ENCODE assay signal across 12 mouse cellular contexts in the genomic region with DNA sequence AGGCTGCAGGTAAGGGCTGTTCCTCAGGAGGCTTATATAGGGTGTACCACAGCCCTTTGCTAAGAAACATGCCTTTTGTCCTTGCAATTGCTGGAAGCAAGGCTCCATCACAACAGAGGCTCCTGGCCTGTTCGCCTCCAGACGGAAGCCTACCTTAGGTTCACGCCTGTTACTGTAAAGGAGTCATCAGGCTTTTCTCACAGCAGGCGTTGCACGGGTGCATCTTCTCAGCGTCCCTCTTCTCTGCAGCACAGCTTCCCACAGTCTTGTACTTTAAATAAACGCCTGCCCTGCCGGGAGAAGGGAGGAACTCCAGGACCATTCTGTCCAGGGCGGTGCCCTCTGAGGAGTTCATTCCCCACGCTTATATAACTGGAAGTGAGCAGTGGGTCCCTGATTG.
DNase-seq lines count a peak whose midpoint lies in the region; ATAC-seq lines count a peak whose summit lies in the region.
"Had no signal": no experiment of that assay in that cellular context is flagged by ENCODE, and none has a peak within 500 bp of the region (broad histone marks: within the 10 kb centered on the region; RNA-seq: fewer than 3 reads in every experiment).

No protein-coding gene starts in this region.

- no peaks in the 10 kb centered on the region for H3K27me3 ChIP-seq in heart, embryonic 10.5 days (ENCODE audit: insufficient read depth, poor library complexity, severe bottlenecking)
- H3K27me3 ChIP-seq in lung, embryonic 15.5 days, result no peaks in the 10 kb centered on the region
- H3K27me3 ChIP-seq in neural tube, embryonic 14.5 days (ENCODE audit: control insufficient read depth, insufficient read depth, low read length), result no peaks in the 10 kb centered on the region
- H3K27me3 ChIP-seq: CH12.LX; embryonic facial prominence, embryonic 12.5 days had no signal

- no peak overlapping the region for H3K9ac ChIP-seq in lung, embryonic 15.5 days
- H3K9ac ChIP-seq in neural tube, embryonic 14.5 days (replicated peaks; ENCODE audit: low read depth, low read length), result no peak overlapping the region
- H3K9ac ChIP-seq: embryonic facial prominence, embryonic 12.5 days had no signal

- H3K4me2 ChIP-seq in lung, embryonic 15.5 days, result peak overlapping the region; percentile 5; the same call in 1 of the 2 replicates
- no peak overlapping the region for H3K4me2 ChIP-seq in neural tube, embryonic 14.5 days (ENCODE audit: low read depth, low read length)
- H3K4me2 ChIP-seq: embryonic facial prominence, embryonic 12.5 days had no signal

- ATAC-seq in lung, embryonic 15.5 days (ENCODE audit: borderline replicate concordance, extremely low read depth, low FRiP score, low TSS enrichment), result no peak
- no peak for ATAC-seq in neural tube, embryonic 14.5 days (ENCODE audit: low read depth)

- peaks cover 61% of the 10 kb centered on the region for H3K4me1 ChIP-seq in heart, embryonic 10.5 days
- peaks cover 44% of the 10 kb centered on the region for H3K4me1 ChIP-seq in lung, embryonic 15.5 days
- peaks cover 27% of the 10 kb centered on the region for H3K4me1 ChIP-seq in neural tube, embryonic 14.5 days (ENCODE audit: control insufficient read depth, insufficient read depth, low read length)

- H3K4me3 ChIP-seq in heart, embryonic 10.5 days, result no peak overlapping the region
- no peak overlapping the region for H3K4me3 ChIP-seq in lung, embryonic 15.5 days
- H3K4me3 ChIP-seq in neural tube, embryonic 14.5 days (ENCODE audit: low read depth, low read length), result no peak overlapping the region
- H3K4me3 ChIP-seq: embryonic facial prominence, embryonic 12.5 days had no signal

- peak overlapping the region; percentile 69; the same call in 1 of the 2 replicates for H3K27ac ChIP-seq in heart, embryonic 10.5 days
- peak overlapping the region; percentile 78 for H3K27ac ChIP-seq in lung, embryonic 15.5 days
- H3K27ac ChIP-seq in neural tube, embryonic 14.5 days (ENCODE audit: low read depth, low read length), result peak overlapping the region; percentile 18; the same call in 1 of the 2 replicates
- H3K27ac ChIP-seq: embryonic facial prominence, embryonic 12.5 days had no signal

- no peaks in the 10 kb centered on the region for H3K36me3 ChIP-seq in heart, embryonic 10.5 days
- H3K36me3 ChIP-seq in lung, embryonic 15.5 days, result no peaks in the 10 kb centered on the region
- no peaks in the 10 kb centered on the region for H3K36me3 ChIP-seq in neural tube, embryonic 14.5 days (ENCODE audit: control insufficient read depth, insufficient read depth, low read length)
- H3K36me3 ChIP-seq: embryonic facial prominence, embryonic 12.5 days had no signal

- no peaks in the 10 kb centered on the region for H3K9me3 ChIP-seq in heart, embryonic 10.5 days
- H3K9me3 ChIP-seq in lung, embryonic 15.5 days, result no peaks in the 10 kb centered on the region
- no peaks in the 10 kb centered on the region for H3K9me3 ChIP-seq in neural tube, embryonic 14.5 days (ENCODE audit: control insufficient read depth, low read length)
- H3K9me3 ChIP-seq: embryonic facial prominence, embryonic 12.5 days had no signal

- WGBS in heart, embryonic 10.5 days, result 37% methylated on average over 10 of the region's 10 CpGs
- 35% methylated on average over 10 of the region's 10 CpGs for WGBS in lung, embryonic 15.5 days
- 53% methylated on average over 10 of the region's 10 CpGs for WGBS in neural tube, embryonic 14.5 days

- DNase-seq in heart, embryonic 10.5 days (ENCODE audit: low spot score), result no peak
- DNase-seq in heart, postnatal 4 days, result no peak
- DNase-seq in lung, postnatal 25 days (ENCODE audit: low spot score), result no peak
- peak; percentile 64 for DNase-seq in cerebellum, adult 9-10 months
- no peak for DNase-seq in kidney, postnatal 14 days
- DNase-seq in thymus, postnatal 25 days, result no peak
- DNase-seq: kidney, adult 11 months; right cerebral cortex, adult 18-20 months had no signal

Comparison
In these comparisons a context has a peak if more than half of its experiments do, and no peak if none do; other contexts are left out.
1. H3K27ac ChIP-seq: peak in every context shown above with its lines; median percentile 78 in lung, embryonic 15.5 days; 69 in heart, embryonic 10.5 days; 18 in neural tube, embryonic 14.5 days.